Mouse (Mus musculus): ENCODE data around the gene Efl1.
"Not testable (repeated sequence)": the region's sequence is repeated elsewhere in the genome, so short reads cannot be mapped to it uniquely, and the experiment has no call there.

The Efl1 gene

GRCm38 (mm10) chr7:82725741-82726450, 77.5 kb downstream of the Efl1 start:
- DNase-seq (ENCODE audit: low read depth, low spot score), result no peak
- Histone ChIP-seq H3K36me3 (ENCODE audit: control insufficient read depth, insufficient read depth, low read length, poor library complexity, severe bottlenecking) (peaks cover 3% of the 10 kb centered on the region), H3K27me3 (ENCODE audit: control insufficient read depth, insufficient read depth, low read length, poor library complexity, severe bottlenecking) (no peaks in the 10 kb centered on the region)

GRCm38 (mm10) chr7:82727066-82727465, 78.7 kb downstream of the Efl1 start:
- no peaks in the 10 kb centered on the region for H3K27me3 ChIP-seq (ENCODE audit: control insufficient read depth, insufficient read depth, low read length, poor library complexity, severe bottlenecking)
- no peaks in the 10 kb centered on the region; the same call in 1 of the 2 replicates for H3K36me3 ChIP-seq (ENCODE audit: control insufficient read depth, insufficient read depth, low read length, poor library complexity, severe bottlenecking)
- DNase-seq (ENCODE audit: low read depth, low spot score), result no peak

GRCm38 (mm10) chr7:82729009-82729408, 80.6 kb downstream of the Efl1 start:
- not testable (repeated sequence) for H3K27me3 ChIP-seq (ENCODE audit: control insufficient read depth, insufficient read depth, low read length, poor library complexity, severe bottlenecking); DNase-seq (ENCODE audit: low read depth, low spot score); H3K36me3 ChIP-seq (ENCODE audit: control insufficient read depth, insufficient read depth, low read length, poor library complexity, severe bottlenecking)

GRCm38 (mm10) chr7:82733118-82733517, 84.7 kb downstream of the Efl1 start:
- DNase-seq (ENCODE audit: low read depth, low spot score), result no peak
- H3K27me3 ChIP-seq (ENCODE audit: control insufficient read depth, insufficient read depth, low read length, poor library complexity, severe bottlenecking), result no peaks in the 10 kb centered on the region
- no peaks in the 10 kb centered on the region for H3K36me3 ChIP-seq (ENCODE audit: control insufficient read depth, insufficient read depth, low read length, poor library complexity, severe bottlenecking)

- H3K27me3 ChIP-seq (ENCODE audit: control insufficient read depth, insufficient read depth, low read length, poor library complexity, severe bottlenecking), result no peaks in the 10 kb centered on the region
- DNase-seq (ENCODE audit: low read depth, low spot score), result no peak
- H3K36me3 ChIP-seq (ENCODE audit: control insufficient read depth, insufficient read depth, low read length, poor library complexity, severe bottlenecking), result no peaks in the 10 kb centered on the region
Measured at GRCm38 (mm10) chr7:82733995-82734394, 85.6 kb downstream of the Efl1 start.

- DNase-seq (ENCODE audit: low read depth, low spot score), result no peak
- Histone ChIP-seq H3K36me3 (ENCODE audit: control insufficient read depth, insufficient read depth, low read length, poor library complexity, severe bottlenecking) (no peaks in the 10 kb centered on the region), H3K27me3 (ENCODE audit: control insufficient read depth, insufficient read depth, low read length, poor library complexity, severe bottlenecking) (no peaks in the 10 kb centered on the region)
Measured at GRCm38 (mm10) chr7:82734748-82735600, 86.6 kb downstream of the Efl1 start.

- DNase-seq (ENCODE audit: low read depth, low spot score), result no peak
- Histone ChIP-seq H3K36me3 (ENCODE audit: control insufficient read depth, insufficient read depth, low read length, poor library complexity, severe bottlenecking) (0 out of 2 replicates have a peak, but pooled peaks cover 3% of the 10 kb centered on the region), H3K27me3 (ENCODE audit: control insufficient read depth, insufficient read depth, low read length, poor library complexity, severe bottlenecking) (no peaks in the 10 kb centered on the region)
Measured at GRCm38 (mm10) chr7:82743116-82743765, 94.8 kb downstream of the Efl1 start.

- no peak for DNase-seq (ENCODE audit: low read depth, low spot score)
- H3K27me3 ChIP-seq (ENCODE audit: control insufficient read depth, insufficient read depth, low read length, poor library complexity, severe bottlenecking), result no peaks in the 10 kb centered on the region
- 0 out of 2 replicates have a peak, but pooled peaks cover 3% of the 10 kb centered on the region for H3K36me3 ChIP-seq (ENCODE audit: control insufficient read depth, insufficient read depth, low read length, poor library complexity, severe bottlenecking)
Measured at GRCm38 (mm10) chr7:82744167-82744715, 95.8 kb downstream of the Efl1 start.

- peaks cover 7% of the 10 kb centered on the region; the same call in 1 of the 2 replicates for H3K36me3 ChIP-seq (ENCODE audit: control insufficient read depth, insufficient read depth, low read length, poor library complexity, severe bottlenecking)
- DNase-seq (ENCODE audit: low read depth, low spot score), result peak; percentile 5
- H3K27me3 ChIP-seq (ENCODE audit: control insufficient read depth, insufficient read depth, low read length, poor library complexity, severe bottlenecking), result no peaks in the 10 kb centered on the region
Measured at GRCm38 (mm10) chr7:82748812-82749211, 100.4 kb downstream of the Efl1 start.

GRCm38 (mm10) chr7:82749239-82749638, 100.8 kb downstream of the Efl1 start:
- H3K36me3 ChIP-seq (ENCODE audit: control insufficient read depth, insufficient read depth, low read length, poor library complexity, severe bottlenecking), result peaks cover 7% of the 10 kb centered on the region; the same call in 1 of the 2 replicates
- no peak for DNase-seq (ENCODE audit: low read depth, low spot score)
- no peaks in the 10 kb centered on the region for H3K27me3 ChIP-seq (ENCODE audit: control insufficient read depth, insufficient read depth, low read length, poor library complexity, severe bottlenecking)

- no peaks in the 10 kb centered on the region for H3K27me3 ChIP-seq (ENCODE audit: control insufficient read depth, insufficient read depth, low read length, poor library complexity, severe bottlenecking)
- DNase-seq (ENCODE audit: low read depth, low spot score), result no peak
Measured at GRCm38 (mm10) chr7:82752171-82753085, 104.0 kb downstream of the Efl1 start.

GRCm38 (mm10) chr7:82755602-82756155, 107.3 kb downstream of the Efl1 start:
- no peaks in the 10 kb centered on the region for H3K27me3 ChIP-seq (ENCODE audit: control insufficient read depth, insufficient read depth, low read length, poor library complexity, severe bottlenecking)
- DNase-seq (ENCODE audit: low read depth, low spot score), result no peak

More at GRCm38 (mm10) chr7:82752171-82753085, 104.0 kb downstream of the Efl1 start:
- H3K36me3 ChIP-seq (ENCODE audit: control insufficient read depth, insufficient read depth, low read length, poor library complexity, severe bottlenecking), result peaks cover 9% of the 10 kb centered on the region; the same call in 1 of the 2 replicates

GRCm38 (mm10) chr7:82758521-82758920, 110.1 kb downstream of the Efl1 start:
- H3K36me3 ChIP-seq (ENCODE audit: control insufficient read depth, insufficient read depth, low read length, poor library complexity, severe bottlenecking), result peaks cover 5% of the 10 kb centered on the region
- no peaks in the 10 kb centered on the region for H3K27me3 ChIP-seq (ENCODE audit: control insufficient read depth, insufficient read depth, low read length, poor library complexity, severe bottlenecking)
- no peak for DNase-seq (ENCODE audit: low read depth, low spot score)

More at GRCm38 (mm10) chr7:82755602-82756155, 107.3 kb downstream of the Efl1 start:
- H3K36me3 ChIP-seq (ENCODE audit: control insufficient read depth, insufficient read depth, low read length, poor library complexity, severe bottlenecking), result peaks cover 9% of the 10 kb centered on the region
